Mouse (Mus musculus): ENCODE results near the gene Elf2. TPM values are rescaled to one million over a fixed set of nuclear protein-coding genes. Genes with fewer than 3 reads are reported as not detected.
A peak's percentile ranks its signal among the peaks of the same experiment; 100 is the strongest.

Gene Elf2
- polyA plus RNA-seq, 1 experiment from 2014 or later, result 28.1 TPM

DNA sequence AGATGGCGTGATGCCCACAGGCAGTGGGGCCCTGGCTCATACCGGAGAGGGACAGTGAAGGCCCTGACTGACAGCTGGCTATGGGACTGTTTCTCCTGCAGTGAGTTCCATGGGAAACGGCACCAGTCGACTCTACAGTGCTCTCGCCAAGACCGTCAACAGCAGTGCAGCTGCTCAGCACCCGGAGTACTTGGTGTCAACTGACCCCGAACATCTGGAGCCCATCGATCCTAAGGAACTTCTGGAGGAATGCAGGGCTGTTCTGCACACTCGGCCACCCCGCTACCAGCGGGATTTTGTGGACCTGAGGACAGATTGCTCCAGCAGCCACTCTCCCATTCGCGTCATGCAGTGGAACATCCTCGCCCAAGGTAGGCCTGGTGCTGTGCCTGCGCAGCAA is 92.8 kb downstream of the Elf2 start:
- Histone ChIP-seq H3K4me2 (ENCODE audit: low read depth, low read length) (no peak overlapping the region), H3K9ac (replicated peaks; ENCODE audit: low read depth, low read length) (no peak overlapping the region), H3K9me3 (ENCODE audit: control insufficient read depth, low read length) (no peaks in the 10 kb centered on the region), H3K4me3 (ENCODE audit: low read depth, low read length) (no peak overlapping the region), H3K27ac (ENCODE audit: low read depth, low read length) (no peak overlapping the region), H3K4me1 (ENCODE audit: control insufficient read depth, insufficient read depth, low read length) (no peaks in the 10 kb centered on the region), H3K27me3 (ENCODE audit: control insufficient read depth, insufficient read depth, low read length) (no peaks in the 10 kb centered on the region), H3K36me3 (ENCODE audit: control insufficient read depth, insufficient read depth, low read length) (peaks cover 23% of the 10 kb centered on the region)
- ATAC-seq (ENCODE audit: low read depth), result no peak
- WGBS, result 85% methylated on average over 16 of the region's 16 CpGs

GRCm38 (mm10) chr3:51239541-51239940 is 100.9 kb downstream of the Elf2 start:
- no peak overlapping the region for H3K9ac ChIP-seq (replicated peaks; ENCODE audit: low read depth, low read length)
- ATAC-seq (ENCODE audit: low read depth), result no peak
- no peaks in the 10 kb centered on the region for H3K27me3 ChIP-seq (ENCODE audit: control insufficient read depth, insufficient read depth, low read length)
- H3K36me3 ChIP-seq (ENCODE audit: control insufficient read depth, insufficient read depth, low read length), result no peaks in the 10 kb centered on the region
- WGBS, result 96% methylated on average over 3 of the region's 3 CpGs
- no peak overlapping the region for H3K4me2 ChIP-seq (ENCODE audit: low read depth, low read length)
- H3K9me3 ChIP-seq (ENCODE audit: control insufficient read depth, low read length), result no peaks in the 10 kb centered on the region
- H3K4me1 ChIP-seq (ENCODE audit: control insufficient read depth, insufficient read depth, low read length), result no peaks in the 10 kb centered on the region
- no peak overlapping the region for H3K4me3 ChIP-seq (ENCODE audit: low read depth, low read length)
- no peak overlapping the region for H3K27ac ChIP-seq (ENCODE audit: low read depth, low read length)

DNA sequence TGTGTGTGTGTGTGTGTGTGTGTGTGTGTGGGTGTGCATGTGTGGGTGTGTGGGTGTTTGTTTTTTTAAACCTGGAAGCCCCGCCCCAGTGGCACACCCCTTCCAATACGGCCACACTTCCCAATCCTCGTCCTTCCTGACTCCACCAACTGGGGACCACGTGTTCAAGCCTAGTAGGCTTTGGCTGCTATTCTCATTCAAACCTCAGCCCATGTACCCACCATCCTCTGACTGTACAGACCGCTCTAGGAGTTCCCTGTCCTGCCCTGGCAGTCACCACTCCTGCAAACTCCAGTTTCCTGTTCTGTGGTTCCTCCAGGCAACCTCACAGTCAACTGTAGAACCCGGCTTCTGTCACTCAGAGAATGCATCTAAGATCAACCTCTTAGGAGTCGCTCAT is 101.9 kb downstream of the Elf2 start:
- H3K4me1 ChIP-seq (ENCODE audit: control insufficient read depth, insufficient read depth, low read length), result no peaks in the 10 kb centered on the region
- H3K9ac ChIP-seq (replicated peaks; ENCODE audit: low read depth, low read length), result no peak overlapping the region
- 90% methylated on average over 7 of the region's 7 CpGs for WGBS
- no peak for ATAC-seq (ENCODE audit: low read depth)
- H3K27me3 ChIP-seq (ENCODE audit: control insufficient read depth, insufficient read depth, low read length), result no peaks in the 10 kb centered on the region
- no peaks in the 10 kb centered on the region for H3K36me3 ChIP-seq (ENCODE audit: control insufficient read depth, insufficient read depth, low read length)
- no peak overlapping the region for H3K27ac ChIP-seq (ENCODE audit: low read depth, low read length)
- no peak overlapping the region for H3K4me3 ChIP-seq (ENCODE audit: low read depth, low read length)
- H3K4me2 ChIP-seq (ENCODE audit: low read depth, low read length), result no peak overlapping the region
- H3K9me3 ChIP-seq (ENCODE audit: control insufficient read depth, low read length), result no peaks in the 10 kb centered on the region

- 90% methylated on average over 5 of the region's 5 CpGs for WGBS
- Histone ChIP-seq H3K4me1 (ENCODE audit: control insufficient read depth, insufficient read depth, low read length) (no peaks in the 10 kb centered on the region), H3K9me3 (ENCODE audit: control insufficient read depth, low read length) (no peaks in the 10 kb centered on the region), H3K4me3 (ENCODE audit: low read depth, low read length) (no peak overlapping the region), H3K9ac (replicated peaks; ENCODE audit: low read depth, low read length) (no peak overlapping the region), H3K27ac (ENCODE audit: low read depth, low read length) (no peak overlapping the region), H3K36me3 (ENCODE audit: control insufficient read depth, insufficient read depth, low read length) (no peaks in the 10 kb centered on the region), H3K4me2 (ENCODE audit: low read depth, low read length) (no peak overlapping the region), H3K27me3 (ENCODE audit: control insufficient read depth, insufficient read depth, low read length) (no peaks in the 10 kb centered on the region)
- peak; percentile 42; the same call in 1 of the 2 replicates for ATAC-seq (ENCODE audit: low read depth)
Observed at GRCm38 (mm10) chr3:51234752-51235055, 105.8 kb downstream of the Elf2 start.

- 54% methylated on average over 13 of the region's 13 CpGs for WGBS
- H3K36me3 ChIP-seq (ENCODE audit: control insufficient read depth, insufficient read depth, low read length), result no peaks in the 10 kb centered on the region
- no peak overlapping the region for H3K27ac ChIP-seq (ENCODE audit: low read depth, low read length)
- no peak overlapping the region for H3K4me2 ChIP-seq (ENCODE audit: low read depth, low read length)
- peak; percentile 86; the same call in 1 of the 2 replicates for ATAC-seq (ENCODE audit: low read depth)
- no peak overlapping the region for H3K4me3 ChIP-seq (ENCODE audit: low read depth, low read length)
- H3K27me3 ChIP-seq (ENCODE audit: control insufficient read depth, insufficient read depth, low read length), result no peaks in the 10 kb centered on the region
- no peak overlapping the region for H3K9ac ChIP-seq (replicated peaks; ENCODE audit: low read depth, low read length)
- H3K4me1 ChIP-seq (ENCODE audit: control insufficient read depth, insufficient read depth, low read length), result no peaks in the 10 kb centered on the region
- H3K9me3 ChIP-seq (ENCODE audit: control insufficient read depth, low read length), result no peaks in the 10 kb centered on the region
Observed at GRCm38 (mm10) chr3:51233918-51234751, 106.3 kb downstream of the Elf2 start.

- no peaks in the 10 kb centered on the region for H3K9me3 ChIP-seq (ENCODE audit: control insufficient read depth, low read length)
- no peak for ATAC-seq (ENCODE audit: low read depth)
- 73% methylated on average over 5 of the region's 5 CpGs for WGBS
Observed at GRCm38 (mm10) chr3:51233474-51233873, 107.0 kb downstream of the Elf2 start.

DNA sequence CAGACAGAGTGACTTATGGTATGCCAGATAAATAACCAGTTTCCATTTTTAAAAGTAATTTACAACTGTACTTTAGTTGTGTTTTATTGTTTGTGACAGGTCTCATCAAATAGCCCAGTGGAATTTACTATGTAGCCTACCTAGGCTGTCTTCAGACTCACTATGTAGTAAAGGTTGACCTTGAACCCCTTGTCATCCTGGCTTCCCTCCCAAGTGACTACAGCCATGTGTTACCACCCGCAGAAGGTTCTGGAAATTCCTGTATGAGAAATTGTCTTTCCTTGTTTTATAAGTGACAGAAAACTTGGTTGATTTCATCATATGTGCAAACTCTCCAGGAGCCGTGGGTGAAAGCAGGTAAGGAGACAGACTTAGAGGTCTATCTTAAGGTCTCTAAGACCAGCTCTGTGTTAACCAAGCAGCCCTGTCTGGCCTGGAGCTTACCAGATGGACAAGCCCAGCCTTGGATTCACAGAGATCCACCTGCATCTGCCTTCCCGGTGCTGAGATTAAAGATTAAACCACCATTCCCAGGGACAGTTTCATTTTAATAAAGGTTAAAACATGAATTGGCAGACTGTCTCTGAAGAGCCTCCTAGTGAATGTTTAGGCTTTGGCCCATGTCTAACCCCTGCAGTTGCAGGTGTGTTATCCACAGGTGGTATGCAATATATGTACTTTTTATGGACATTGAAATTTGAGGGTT is 108.1 kb downstream of the Elf2 start:
- no peak overlapping the region for H3K4me3 ChIP-seq (ENCODE audit: low read depth, low read length)
- 92% methylated on average over 3 of the region's 3 CpGs for WGBS
- no peak for ATAC-seq (ENCODE audit: low read depth)
- no peak overlapping the region for H3K4me2 ChIP-seq (ENCODE audit: low read depth, low read length)
- H3K9ac ChIP-seq (replicated peaks; ENCODE audit: low read depth, low read length), result no peak overlapping the region
- H3K36me3 ChIP-seq (ENCODE audit: control insufficient read depth, insufficient read depth, low read length), result no peaks in the 10 kb centered on the region
- no peaks in the 10 kb centered on the region for H3K4me1 ChIP-seq (ENCODE audit: control insufficient read depth, insufficient read depth, low read length)
- no peaks in the 10 kb centered on the region for H3K9me3 ChIP-seq (ENCODE audit: control insufficient read depth, low read length)
- H3K27ac ChIP-seq (ENCODE audit: low read depth, low read length), result no peak overlapping the region
- no peaks in the 10 kb centered on the region for H3K27me3 ChIP-seq (ENCODE audit: control insufficient read depth, insufficient read depth, low read length)

More at GRCm38 (mm10) chr3:51233474-51233873, 107.0 kb downstream of the Elf2 start:
- H3K4me1 ChIP-seq (ENCODE audit: control insufficient read depth, insufficient read depth, low read length), result no peaks in the 10 kb centered on the region
- H3K9ac ChIP-seq (replicated peaks; ENCODE audit: low read depth, low read length), result no peak overlapping the region
- H3K4me3 ChIP-seq (ENCODE audit: low read depth, low read length), result no peak overlapping the region
- H3K36me3 ChIP-seq (ENCODE audit: control insufficient read depth, insufficient read depth, low read length), result no peaks in the 10 kb centered on the region
- no peak overlapping the region for H3K27ac ChIP-seq (ENCODE audit: low read depth, low read length)
- no peaks in the 10 kb centered on the region for H3K27me3 ChIP-seq (ENCODE audit: control insufficient read depth, insufficient read depth, low read length)
- H3K4me2 ChIP-seq (ENCODE audit: low read depth, low read length), result no peak overlapping the region

- no peaks in the 10 kb centered on the region for H3K27me3 ChIP-seq (ENCODE audit: control insufficient read depth, insufficient read depth, low read length)
- H3K9me3 ChIP-seq (ENCODE audit: control insufficient read depth, low read length), result no peaks in the 10 kb centered on the region
- ATAC-seq (ENCODE audit: low read depth), result no peak
- no peaks in the 10 kb centered on the region for H3K36me3 ChIP-seq (ENCODE audit: control insufficient read depth, insufficient read depth, low read length)
- no peak overlapping the region for H3K9ac ChIP-seq (replicated peaks; ENCODE audit: low read depth, low read length)
- WGBS, result 77% methylated on average over 3 of the region's 3 CpGs
- peaks cover 2% of the 10 kb centered on the region; the same call in 1 of the 2 replicates for H3K4me1 ChIP-seq (ENCODE audit: control insufficient read depth, insufficient read depth, low read length)
- no peak overlapping the region for H3K4me2 ChIP-seq (ENCODE audit: low read depth, low read length)
- no peak overlapping the region for H3K27ac ChIP-seq (ENCODE audit: low read depth, low read length)
- H3K4me3 ChIP-seq (ENCODE audit: low read depth, low read length), result no peak overlapping the region
Observed at GRCm38 (mm10) chr3:51231499-51231898, 109.0 kb downstream of the Elf2 start.

GRCm38 (mm10) chr3:51230886-51231285 is 109.6 kb downstream of the Elf2 start:
- H3K9me3 ChIP-seq (ENCODE audit: control insufficient read depth, low read length), result no peaks in the 10 kb centered on the region
- H3K9ac ChIP-seq (replicated peaks; ENCODE audit: low read depth, low read length), result no peak overlapping the region
- peaks cover 4% of the 10 kb centered on the region; the same call in 1 of the 2 replicates for H3K4me1 ChIP-seq (ENCODE audit: control insufficient read depth, insufficient read depth, low read length)
- WGBS, result 78% methylated on average over 5 of the region's 5 CpGs
- no peak overlapping the region for H3K4me2 ChIP-seq (ENCODE audit: low read depth, low read length)
- no peaks in the 10 kb centered on the region for H3K36me3 ChIP-seq (ENCODE audit: control insufficient read depth, insufficient read depth, low read length)
- H3K4me3 ChIP-seq (ENCODE audit: low read depth, low read length), result no peak overlapping the region
- H3K27me3 ChIP-seq (ENCODE audit: control insufficient read depth, insufficient read depth, low read length), result no peaks in the 10 kb centered on the region
- ATAC-seq (ENCODE audit: low read depth), result no peak
- H3K27ac ChIP-seq (ENCODE audit: low read depth, low read length), result no peak overlapping the region
